Comparison of ENCODE assay signal across 9 mouse cellular contexts in the genomic region with DNA sequence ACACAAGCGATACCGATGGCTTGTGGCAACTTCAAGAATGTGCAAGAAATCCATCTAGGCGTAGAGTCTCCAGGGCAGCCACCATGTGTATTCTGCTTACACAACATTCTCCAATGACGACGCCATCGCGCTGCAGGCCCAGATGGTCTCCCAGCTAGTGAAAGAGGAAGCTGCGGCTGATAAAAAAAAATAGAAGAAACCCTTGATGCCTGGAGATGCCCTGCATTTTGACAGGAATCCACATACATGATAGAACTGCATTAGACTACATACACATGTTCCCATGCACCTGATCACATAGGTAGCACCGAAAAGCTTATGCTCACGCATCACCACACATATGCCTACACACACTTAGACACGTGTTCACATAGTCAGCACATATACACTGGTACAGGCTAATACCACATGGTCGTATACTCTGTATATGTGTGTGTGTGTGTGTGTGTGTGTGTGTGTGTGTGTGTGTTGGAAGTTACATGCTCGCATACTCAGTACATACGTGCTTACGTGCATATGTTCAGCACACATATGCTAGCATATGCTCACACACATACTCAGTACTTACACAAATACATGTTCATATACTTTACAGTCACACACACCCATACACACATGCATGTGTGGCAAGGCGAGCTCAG. TPM values are rescaled to one million over a fixed set of nuclear protein-coding genes. Genes with fewer than 3 reads are reported as not detected.
DNase-seq lines count a peak whose midpoint lies in the region; ATAC-seq lines count a peak whose summit lies in the region.
"Had no signal": no experiment of that assay in that cellular context is flagged by ENCODE, and none has a peak within 500 bp of the region (broad histone marks: within the 10 kb centered on the region; RNA-seq: fewer than 3 reads in every experiment).

No protein-coding gene starts in this region.

- H3K4me1 ChIP-seq in embryonic facial prominence, embryonic 10.5 days, result peaks cover 31% of the 10 kb centered on the region
- peaks cover 6% of the 10 kb centered on the region; the same call in 1 of the 2 replicates for H3K4me1 ChIP-seq in hindbrain, embryonic 13.5 days (replicated peaks)

- ATAC-seq in megakaryocyte, adult 5-6 weeks (ENCODE audit: poor library complexity, severe bottlenecking), result peak; percentile 95
- ATAC-seq in hindbrain, embryonic 13.5 days (ENCODE audit: low FRiP score), result no peak

- H3K27me3 ChIP-seq in embryonic facial prominence, embryonic 10.5 days (replicated peaks; ENCODE audit: low read depth, poor library complexity, severe bottlenecking), result no peaks in the 10 kb centered on the region
- H3K27me3 ChIP-seq in hindbrain, embryonic 13.5 days, result peaks cover 3% of the 10 kb centered on the region; the same call in 1 of the 2 replicates

- peak; percentile 56 to 63 for DNase-seq in right cerebral cortex, postnatal 10 days (ENCODE audit: low spot score in 2 of 2)
- no peak for DNase-seq in right cerebral cortex, postnatal 25 days
- DNase-seq in cerebellum, adult 18-20 months, result peak; percentile 67 to 69
- peak; percentile 52 to 64 for DNase-seq in thymus, postnatal 36 days
- DNase-seq in ovary, postnatal 36 days (ENCODE audit: low spot score), result no peak
- DNase-seq in embryonic facial prominence, embryonic 10.5 days (ENCODE audit: low spot score), result no peak
- DNase-seq: kidney, postnatal 36 days had no signal

- H3K4me2 ChIP-seq in hindbrain, embryonic 13.5 days, result no peak overlapping the region

- 89% methylated on average over 16 of the region's 16 CpGs for WGBS in embryonic facial prominence, embryonic 10.5 days
- WGBS in hindbrain, embryonic 13.5 days, result 87% methylated on average over 16 of the region's 16 CpGs

- H3K27ac ChIP-seq in embryonic facial prominence, embryonic 10.5 days (replicated peaks), result no peak overlapping the region
- no peak overlapping the region for H3K27ac ChIP-seq in hindbrain, embryonic 13.5 days

- no peaks in the 10 kb centered on the region for H3K9me3 ChIP-seq in embryonic facial prominence, embryonic 10.5 days
- no peaks in the 10 kb centered on the region for H3K9me3 ChIP-seq in hindbrain, embryonic 13.5 days

- no peaks in the 10 kb centered on the region for H3K36me3 ChIP-seq in embryonic facial prominence, embryonic 10.5 days (replicated peaks)
- H3K36me3 ChIP-seq in hindbrain, embryonic 13.5 days, result no peaks in the 10 kb centered on the region

- H3K4me3 ChIP-seq in embryonic facial prominence, embryonic 10.5 days, result no peak overlapping the region
- no peak overlapping the region for H3K4me3 ChIP-seq in hindbrain, embryonic 13.5 days

- no peak overlapping the region for H3K9ac ChIP-seq in hindbrain, embryonic 13.5 days

RNA-seq across cellular contexts. Expression of a gene that starts 8.4 kb away (rescaled TPM):
- 72.8 and 75.0 TPM in 2 replicates for total RNA-seq in megakaryocyte, adult 5-6 weeks (2015)
- 159 and 164 TPM in 2 replicates for total RNA-seq in megakaryocyte, adult 5-6 weeks (2017)
- 26.3 and 27.3 TPM in 2 replicates for polyA plus RNA-seq in embryonic facial prominence, embryonic 10.5 days (2016; fragmentation: Nextera tagmentation; extraction: Ambion mirVana)
- 28.7 and 30.9 TPM in 2 replicates for polyA plus RNA-seq in hindbrain, embryonic 13.5 days (2015; fragmentation: Nextera tagmentation; extraction: Ambion mirVana)

RNA-seq across cellular contexts. Expression of a gene that starts 19.9 kb away (rescaled TPM):
- total RNA-seq in megakaryocyte, adult 5-6 weeks (2015), result not detected in 2 replicates
- total RNA-seq in megakaryocyte, adult 5-6 weeks (2017), result not detected in 2 replicates
- polyA plus RNA-seq in embryonic facial prominence, embryonic 10.5 days (2016; fragmentation: Nextera tagmentation; extraction: Ambion mirVana), result 0.24 and 0.70 TPM in 2 replicates
- polyA plus RNA-seq in hindbrain, embryonic 13.5 days (2015; fragmentation: Nextera tagmentation; extraction: Ambion mirVana), result 2.1 and 2.8 TPM in 2 replicates

Comparison
In these comparisons a context has a peak if more than half of its experiments do, and no peak if none do; other contexts are left out.
1. DNase-seq: peak in right cerebral cortex, postnatal 10 days (2 of 2), cerebellum, adult 18-20 months (2 of 2) and thymus, postnatal 36 days (2 of 2); none in right cerebral cortex, postnatal 25 days (single experiment), ovary, postnatal 36 days (single experiment) and embryonic facial prominence, embryonic 10.5 days (single experiment).